Mouse (Mus musculus) ES-Bruce4 (cell line): ENCODE results near the gene Scd3.

Experiments used
- CTCF ChIP-seq: IDR thresholded peaks from one replicate; pipeline ENCODE4 v1.8.1; 2011; ENCODE audit warnings: low read depth, low read length
- EP300 ChIP-seq: IDR thresholded peaks from 2 replicates; pipeline ENCODE4 v1.6.1; 2011; ENCODE audit warnings: low read depth, low read length; ENCODE audit not compliant: insufficient read depth
- POLR2A ChIP-seq: IDR thresholded peaks from one replicate; pipeline ENCODE4 v1.8.1; 2011; ENCODE audit warnings: low read length; ENCODE audit not compliant: insufficient read depth

DNA sequence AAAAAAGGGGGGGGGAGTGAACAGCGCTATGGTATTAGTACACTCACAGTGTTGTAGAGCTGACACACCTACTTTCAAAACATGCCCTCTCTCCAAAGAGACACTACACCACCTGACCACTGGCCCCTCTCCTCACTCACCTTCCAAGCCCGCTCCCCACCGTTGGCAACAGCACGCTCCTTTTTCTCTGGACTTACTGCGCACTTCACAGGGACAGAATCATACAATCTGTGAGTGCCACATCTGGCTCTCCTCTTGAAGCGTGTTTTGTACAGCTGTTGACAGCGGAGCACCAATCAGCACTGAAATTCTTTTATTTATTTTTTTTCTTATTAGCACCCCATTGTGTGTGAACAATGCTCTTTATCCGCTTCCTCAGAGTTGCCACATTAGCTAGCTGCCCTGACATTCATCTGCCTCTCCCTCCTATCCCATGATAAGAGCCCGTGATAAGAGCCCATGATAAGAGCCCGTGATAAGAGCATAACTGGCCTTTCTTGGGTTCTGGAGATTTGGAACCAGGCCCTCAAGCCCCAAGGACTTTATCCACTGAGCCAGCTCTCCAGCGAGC lies 43.4 kb downstream of the Scd3 start:
- TF ChIP-seq POLR2A, result no peak
- no peak for TF ChIP-seq CTCF
- TF ChIP-seq EP300, result no peak
